Mouse (Mus musculus) myocyte (in vitro differentiated cells): Measurements from ENCODE around the gene Bid. TPM values are rescaled to one million over a fixed set of nuclear protein-coding genes. Genes with fewer than 3 reads are reported as not detected.

ENCODE experiments used
- H3K27me3 ChIP-seq: one replicate; pipeline ENCODE4 v1.6.1; 2011; ENCODE audit not compliant: control insufficient read depth, insufficient read depth, insufficient read length
- H3K36me3 ChIP-seq: one replicate; pipeline ENCODE4 v1.6.1; 2011; ENCODE audit not compliant: control insufficient read depth, insufficient read depth
- H3K4me2 ChIP-seq: one replicate; pipeline ENCODE4 v1.6.1; 2011; ENCODE audit warnings: low read depth, control low read depth
- H3K4me3 ChIP-seq: one replicate; pipeline ENCODE4 v1.5.1; 2011; ENCODE audit warnings: mild to moderate bottlenecking, control low read depth, moderate library complexity
- H3K79me2 ChIP-seq: one replicate; pipeline ENCODE4 v1.6.1; 2011; ENCODE audit not compliant: control insufficient read depth, insufficient read depth
- H3ac ChIP-seq: one replicate; pipeline ENCODE4 v1.6.1; 2011; ENCODE audit not compliant: control insufficient read depth, insufficient read length
- CEBPB ChIP-seq: IDR thresholded peaks from 2 replicates; pipeline ENCODE4 v1.6.1; 2011; ENCODE audit warnings: mild to moderate bottlenecking, moderate library complexity; ENCODE audit not compliant: poor library complexity, insufficient read depth, severe bottlenecking
- E2F4 ChIP-seq: IDR thresholded peaks from one replicate; pipeline ENCODE4 v1.6.1; 2011; ENCODE audit warnings: mild to moderate bottlenecking, control low read depth, moderate library complexity; ENCODE audit not compliant: insufficient read depth
- MAX ChIP-seq: IDR thresholded peaks from one replicate; pipeline ENCODE4 v1.6.1; 2011; ENCODE audit warnings: low read depth, mild to moderate bottlenecking, control low read depth
- MYOD1 ChIP-seq, 3 experiments: IDR thresholded peaks; one replicate each; pipeline ENCODE4 v1.6.1; 2011; ENCODE audit warnings: control low read depth in 2 of 3, low read depth in 2 of 3, mild to moderate bottlenecking in 2 of 3, moderate library complexity in 1 of 3; ENCODE audit not compliant: insufficient read length in 2 of 3, control insufficient read depth in 1 of 3
- MYOG ChIP-seq, 3 experiments: IDR thresholded peaks; one replicate each; pipeline ENCODE4 v1.6.1; 2011; ENCODE audit warnings: control low read depth in 2 of 3, low read depth in 2 of 3, mild to moderate bottlenecking in 2 of 3; ENCODE audit not compliant: insufficient read length in 2 of 3, control insufficient read depth in 1 of 3, insufficient read depth in 1 of 3
- POLR2A ChIP-seq: IDR thresholded peaks from one replicate; pipeline ENCODE4 v1.6.1; 2011; ENCODE audit warnings: low read depth, mild to moderate bottlenecking, control low read depth, moderate library complexity; ENCODE audit not compliant: insufficient read length
- POLR2AphosphoS2 ChIP-seq: IDR thresholded peaks from one replicate; pipeline ENCODE4 v1.6.1; 2011; ENCODE audit warnings: low read depth, control low read depth; ENCODE audit not compliant: insufficient read length
- REST ChIP-seq: IDR thresholded peaks from one replicate; pipeline ENCODE4 v1.6.1; 2011; ENCODE audit warnings: mild to moderate bottlenecking, control low read depth, moderate library complexity; ENCODE audit not compliant: insufficient read depth, insufficient read length
- SRF ChIP-seq: IDR thresholded peaks from one replicate; pipeline ENCODE4 v1.6.1; 2011; ENCODE audit warnings: low read depth; ENCODE audit not compliant: control insufficient read depth, insufficient read length
- TCF12 ChIP-seq: IDR thresholded peaks from one replicate; pipeline ENCODE4 v1.6.1; 2011; ENCODE audit warnings: mild to moderate bottlenecking, control low read depth; ENCODE audit not compliant: poor library complexity, insufficient read depth, severe bottlenecking
- TCF3 ChIP-seq: IDR thresholded peaks from one replicate; pipeline ENCODE4 v1.6.1; 2011; ENCODE audit warnings: low read depth, control low read depth; ENCODE audit not compliant: insufficient read length
- USF1 ChIP-seq: IDR thresholded peaks from one replicate; pipeline ENCODE4 v1.6.1; 2011; ENCODE audit warnings: low read depth, mild to moderate bottlenecking, control low read depth, moderate library complexity
- polyA plus RNA-seq: library from polyadenylated mRNA; unstranded; fragments of >200 nt; fragmentation: generic; extraction: Trizol; gene quantifications from one replicate; pipeline ENCODE4 v1.2.1, GENCODE M21; 2012; ENCODE audit warnings: missing spikeins

Gene Bid
- polyA plus RNA-seq, 1 experiment: 34.3 TPM

DNA sequence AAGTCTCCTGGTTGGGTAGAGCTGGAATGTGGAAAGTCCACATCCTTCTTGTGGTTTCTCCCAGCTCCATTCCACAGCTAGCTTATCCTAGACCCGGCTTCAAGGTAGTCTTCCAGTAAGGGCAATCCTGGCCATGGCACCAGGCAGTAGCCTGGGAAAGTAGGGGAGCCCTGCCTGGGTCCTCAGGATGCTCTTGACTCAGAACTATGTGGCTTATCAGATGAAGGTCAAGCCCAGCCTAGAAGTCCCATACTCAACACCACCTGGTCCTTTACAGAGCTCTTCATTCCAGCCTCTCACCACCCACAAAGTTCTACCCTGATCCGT lies 1.0 kb downstream of the Bid start:
- Histone ChIP-seq H3K4me3 (peak overlapping the region; percentile 70), H3K27me3 (no peaks in the 10 kb centered on the region), H3K79me2 (peaks cover 40% of the 10 kb centered on the region), H3K4me2 (peak overlapping the region; percentile 94), H3ac (peak overlapping the region; percentile 12), H3K36me3 (no peaks in the 10 kb centered on the region)
- no peak for TF ChIP-seq MAX
- TF ChIP-seq TCF12: no peak
- no peak for TF ChIP-seq SRF
- no peak for TF ChIP-seq CEBPB
- no peak for TF ChIP-seq MYOD1 (IDR thresholded peaks at IDR 0.05; ENCODE audit: control insufficient read depth in 1 of 3, insufficient read length in 2 of 3, low read depth in 2 of 3)
- TF ChIP-seq POLR2A: no peak
- no peak for TF ChIP-seq E2F4
- TF ChIP-seq USF1: no peak
- TF ChIP-seq MYOG (IDR thresholded peaks at IDR 0.05; ENCODE audit: control insufficient read depth in 1 of 3, insufficient read depth in 1 of 3, insufficient read length in 2 of 3, low read depth in 2 of 3): no peak
- no peak for TF ChIP-seq TCF3
- no peak for TF ChIP-seq POLR2AphosphoS2
- TF ChIP-seq REST: no peak

DNA sequence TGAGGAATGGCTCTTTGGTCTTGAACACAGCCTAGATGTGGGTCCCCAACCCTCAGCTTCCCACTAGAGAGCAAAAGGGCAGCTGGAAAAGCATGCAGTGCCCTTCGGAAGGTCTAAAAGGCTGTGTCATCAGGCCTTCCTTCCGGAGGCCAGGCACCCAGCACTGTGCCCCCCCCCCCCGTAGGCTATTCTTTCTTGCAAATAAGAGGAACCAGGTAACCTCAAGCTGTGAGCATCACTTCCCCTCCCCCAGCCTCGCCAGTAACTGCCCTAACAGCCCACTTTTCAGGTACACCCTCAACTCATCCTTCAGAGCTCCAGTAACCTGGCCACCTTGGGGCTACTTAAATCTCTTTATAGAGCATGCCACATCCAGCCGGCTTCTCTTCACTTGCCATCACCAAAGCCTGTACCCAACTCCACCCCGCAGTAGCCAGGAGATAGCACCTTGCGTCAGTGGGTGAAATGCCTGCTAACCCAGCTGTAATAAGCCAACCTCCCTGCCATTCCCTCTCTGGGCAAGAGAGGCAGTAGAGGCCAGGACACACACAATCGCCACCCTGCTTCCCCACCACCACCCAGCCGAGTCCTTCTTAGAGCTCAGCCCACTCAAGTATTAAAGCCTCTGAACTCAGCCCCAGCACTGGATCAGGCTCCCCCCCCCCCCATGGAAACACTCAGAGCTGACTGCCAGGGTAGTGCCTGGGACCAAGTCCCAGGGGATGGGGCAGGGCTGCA lies 1.6 kb downstream of the Bid start:
- peak overlapping the region; percentile 70 for H3K4me3 ChIP-seq
- H3K36me3 ChIP-seq: no peaks in the 10 kb centered on the region
- no peak for TF ChIP-seq POLR2A
- no peak for TF ChIP-seq TCF3
- no peak for TF ChIP-seq MAX
- no peak for TF ChIP-seq MYOG (IDR thresholded peaks at IDR 0.05; ENCODE audit: control insufficient read depth in 1 of 3, insufficient read depth in 1 of 3, insufficient read length in 2 of 3, low read depth in 2 of 3)
- TF ChIP-seq MYOD1 (IDR thresholded peaks at IDR 0.05; ENCODE audit: control insufficient read depth in 1 of 3, insufficient read length in 2 of 3, low read depth in 2 of 3): no peak
- no peak for TF ChIP-seq REST
- no peak for TF ChIP-seq POLR2AphosphoS2
- no peak for TF ChIP-seq TCF12
- TF ChIP-seq E2F4: no peak
- no peak for TF ChIP-seq SRF
- no peak for TF ChIP-seq CEBPB
- peak overlapping the region; percentile 94 for H3K4me2 ChIP-seq
- H3ac ChIP-seq: no peak overlapping the region
- H3K79me2 ChIP-seq: peaks cover 45% of the 10 kb centered on the region
- H3K27me3 ChIP-seq: no peaks in the 10 kb centered on the region

DNA sequence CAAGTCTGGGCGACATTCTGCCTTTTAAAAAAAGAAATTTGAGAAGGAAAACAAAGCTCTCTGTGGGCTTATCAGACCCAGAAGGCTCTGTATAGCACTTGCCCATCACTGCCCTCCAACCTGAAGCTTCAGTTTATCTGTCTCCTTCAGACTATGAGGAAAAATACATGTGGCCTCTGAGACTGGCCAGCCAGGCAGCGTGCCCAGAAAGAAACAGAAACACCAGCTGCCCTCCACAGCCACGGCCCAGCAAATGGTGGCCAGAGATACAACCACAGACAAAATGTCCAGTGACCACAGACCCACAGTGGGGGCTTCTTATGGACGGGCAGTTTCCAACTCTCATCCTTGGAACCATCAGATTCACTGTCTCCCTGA lies 2.1 kb downstream of the Bid start:
- no peaks in the 10 kb centered on the region for H3K27me3 ChIP-seq
- peak overlapping the region; percentile 70 for H3K4me3 ChIP-seq
- H3K79me2 ChIP-seq: peaks cover 51% of the 10 kb centered on the region
- no peak overlapping the region for H3ac ChIP-seq
- H3K4me2 ChIP-seq: peak overlapping the region; percentile 94
- no peaks in the 10 kb centered on the region for H3K36me3 ChIP-seq
- TF ChIP-seq MYOD1 (IDR thresholded peaks at IDR 0.05; ENCODE audit: control insufficient read depth in 1 of 3, insufficient read length in 2 of 3, low read depth in 2 of 3) (peak in 2 of 3 experiments; percentile 75 to 84), TCF3 (peak; percentile 40), REST (no peak), MYOG (IDR thresholded peaks at IDR 0.05; ENCODE audit: control insufficient read depth in 1 of 3, insufficient read depth in 1 of 3, insufficient read length in 2 of 3, low read depth in 2 of 3) (peak; percentile 69 to 94 (median 82)), USF1 (no peak), MAX (no peak), SRF (no peak), CEBPB (no peak), E2F4 (no peak), POLR2AphosphoS2 (no peak), POLR2A (no peak), TCF12 (peak; percentile 68)

DNA sequence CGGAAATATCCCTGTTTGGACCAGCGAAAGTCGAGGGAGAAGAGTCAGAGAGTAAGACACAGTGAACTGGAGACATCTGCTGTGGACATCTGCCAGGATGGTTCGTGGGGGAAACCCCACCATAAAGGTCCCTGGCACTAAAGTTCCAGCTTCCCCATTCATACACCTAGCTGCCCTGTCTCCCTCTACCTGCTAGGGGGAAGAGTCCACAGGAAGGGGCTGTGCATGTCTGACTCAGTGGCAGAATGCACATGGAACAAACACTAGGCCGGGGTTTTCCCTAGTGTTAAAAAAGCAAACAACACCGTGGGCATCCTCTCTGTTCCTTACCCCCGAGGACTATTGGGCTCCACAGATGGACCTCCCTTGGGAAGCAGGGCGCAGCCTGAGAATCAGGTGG lies 2.9 kb downstream of the Bid start:
- Histone ChIP-seq H3K27me3 (no peaks in the 10 kb centered on the region), H3K79me2 (peaks cover 53% of the 10 kb centered on the region), H3K4me3 (no peak overlapping the region), H3K36me3 (no peaks in the 10 kb centered on the region), H3K4me2 (peak overlapping the region; percentile 94), H3ac (no peak overlapping the region)
- no peak for TF ChIP-seq USF1
- no peak for TF ChIP-seq SRF
- TF ChIP-seq POLR2A: no peak
- no peak for TF ChIP-seq TCF12
- TF ChIP-seq REST: no peak
- TF ChIP-seq TCF3: no peak

DNA sequence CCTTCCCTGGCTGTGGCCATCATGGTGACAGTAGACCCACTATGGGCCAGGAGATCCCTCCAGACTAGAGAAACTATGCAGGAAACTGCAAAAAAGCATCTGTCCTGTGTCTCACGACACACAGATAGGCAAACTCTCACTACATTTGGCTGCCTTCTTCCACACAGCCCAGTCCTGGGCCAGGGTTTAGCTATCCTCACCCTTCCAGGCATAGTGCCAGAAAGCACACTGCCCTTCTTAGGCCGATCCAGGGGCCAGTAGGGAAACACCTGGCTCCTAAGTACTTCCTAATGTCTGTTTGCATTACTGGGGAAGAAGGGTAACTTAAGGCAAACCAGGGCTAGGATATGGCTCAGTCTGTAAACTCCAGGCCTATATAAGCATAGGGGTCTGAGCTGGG lies 3.7 kb downstream of the Bid start:
- H3K27me3 ChIP-seq: no peaks in the 10 kb centered on the region
- H3K4me2 ChIP-seq: no peak overlapping the region
- no peaks in the 10 kb centered on the region for H3K36me3 ChIP-seq
- H3K79me2 ChIP-seq: peaks cover 53% of the 10 kb centered on the region
- H3K4me3 ChIP-seq: no peak overlapping the region
- TF ChIP-seq SRF (no peak), POLR2A (no peak), MYOD1 (IDR thresholded peaks at IDR 0.05; ENCODE audit: control insufficient read depth in 1 of 3, insufficient read length in 2 of 3, low read depth in 2 of 3) (no peak), USF1 (no peak), MYOG (IDR thresholded peaks at IDR 0.05; ENCODE audit: control insufficient read depth in 1 of 3, insufficient read depth in 1 of 3, insufficient read length in 2 of 3, low read depth in 2 of 3) (no peak), CEBPB (no peak)
- no peak overlapping the region for H3ac ChIP-seq
